Mouse (Mus musculus) midbrain, embryonic 16.5 days (tissue): ENCODE data around the gene Pskh1. TPM values are rescaled to one million over a fixed set of nuclear protein-coding genes. Genes with fewer than 3 reads are reported as not detected.

Experiments used
- ATAC-seq: fragments of 200-750 bp; cut with Nextera tagmentation; 2 replicates; pipeline ENCODE4 v1.8.0; 2017; ENCODE audit warnings: moderate TSS enrichment
- H3K27ac ChIP-seq: fragments of 300-500 bp; sonication (generic); 2 replicates; pipeline ENCODE4 v1.5.1; 2014; ENCODE audit warnings: mild to moderate bottlenecking, low read length, mixed read lengths
- H3K27me3 ChIP-seq: fragments of 300-500 bp; sonication (generic); 2 replicates; pipeline ENCODE4 v1.6.1; 2014; ENCODE audit warnings: low read depth, low read length, mixed read lengths; ENCODE audit not compliant: control insufficient read depth, insufficient read depth
- H3K36me3 ChIP-seq: fragments of 300-500 bp; sonication (generic); 2 replicates; pipeline ENCODE4 v1.6.1; 2014; ENCODE audit warnings: mild to moderate bottlenecking, low read length, moderate library complexity, mixed read lengths; ENCODE audit not compliant: control insufficient read depth, insufficient read depth
- H3K4me1 ChIP-seq: fragments of 300-500 bp; sonication (generic); 2 replicates; pipeline ENCODE4 v1.6.1; 2014; ENCODE audit warnings: mild to moderate bottlenecking, low read length, mixed read lengths; ENCODE audit not compliant: control insufficient read depth, insufficient read depth
- H3K4me2 ChIP-seq: fragments of 300-500 bp; sonication (generic); 2 replicates; pipeline ENCODE4 v1.6.1; 2014; ENCODE audit warnings: mild to moderate bottlenecking, low read length, mixed read lengths
- H3K4me3 ChIP-seq: fragments of 300-500 bp; sonication (generic); 2 replicates; pipeline ENCODE4 v1.5.1; 2014; ENCODE audit warnings: low read depth, mild to moderate bottlenecking, low read length, moderate library complexity, mixed read lengths
- H3K9ac ChIP-seq: fragments of 300-500 bp; sonication (generic); 2 replicates; pipeline ENCODE4 v1.6.1; 2014; ENCODE audit warnings: low read depth, low read length, mixed read lengths
- H3K9me3 ChIP-seq: fragments of 300-500 bp; sonication (generic); replicated peaks from 2 replicates; pipeline ENCODE4 v1.6.1; 2014; ENCODE audit warnings: mild to moderate bottlenecking, low read length, mixed read lengths; ENCODE audit not compliant: control insufficient read depth, poor library complexity, severe bottlenecking
- WGBS: fragments of 180-500 bp; shearing (Covaris S2); extraction: QIAGEN DNeasy Blood & Tissue Kit; methylation state at CpG from one replicate; pipeline ENCODE4 v1.1.7; 2014; 5-methylcytosine and 5-hydroxymethylcytosine counted together
- polyA plus RNA-seq: library from polyadenylated mRNA; unstranded; fragments of >200 nt; fragmentation: Nextera tagmentation; extraction: Ambion mirVana; gene quantifications from 2 replicates; pipeline ENCODE4 v1.2.1, GENCODE M21; 2015

Pskh1 gene
- polyA plus RNA-seq, 1 experiment from 2014 or later: 10.6 TPM

DNA sequence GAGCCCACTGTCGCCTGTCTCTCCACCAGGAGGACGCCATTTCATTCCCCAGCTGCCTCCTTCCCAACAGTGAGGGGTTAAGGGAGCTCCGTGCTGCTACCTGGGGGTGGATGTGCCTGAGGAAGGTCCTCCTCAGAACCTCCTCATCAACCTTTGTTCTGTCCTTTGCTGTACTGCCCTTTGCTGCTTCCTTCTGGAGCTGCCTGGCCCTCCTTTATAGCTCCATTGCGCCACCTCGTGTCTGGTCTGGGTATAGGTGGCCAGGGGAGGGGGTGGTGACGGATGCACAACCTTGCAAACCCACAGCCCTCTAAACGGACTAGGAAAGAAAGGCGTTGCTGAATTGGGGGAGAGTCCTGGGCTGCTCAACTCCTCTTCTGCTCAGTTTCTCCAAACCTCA lies 30.4 kb downstream of the Pskh1 start:
- WGBS: 15% methylated on average over 8 of the region's 8 CpGs
- Histone ChIP-seq H3K27ac (peak overlapping the region; percentile 39), H3K27me3 (no peaks in the 10 kb centered on the region)

DNA sequence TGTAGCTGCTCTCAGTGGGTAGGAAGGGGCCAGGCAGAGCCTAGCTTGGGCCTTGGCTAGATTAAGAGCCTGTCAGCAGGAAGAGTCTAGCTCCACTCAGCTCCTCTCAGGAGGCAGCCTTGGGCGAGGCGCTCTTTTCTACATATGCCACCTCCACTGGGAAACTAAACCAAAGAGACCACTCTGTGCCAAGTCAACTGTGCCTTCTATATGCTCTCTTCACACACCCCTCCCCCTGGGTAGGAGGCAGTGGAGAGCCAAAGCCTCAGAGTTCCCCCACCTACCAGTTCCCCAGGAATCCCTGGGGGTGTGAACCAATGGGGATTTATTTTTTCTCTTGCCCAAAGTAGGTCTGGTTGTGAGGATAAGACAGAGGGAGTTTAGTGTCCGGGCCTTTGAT lies 31.0 kb downstream of the Pskh1 start:
- Histone ChIP-seq H3K27me3 (no peaks in the 10 kb centered on the region), H3K4me3 (no peak overlapping the region), H3K9ac (no peak overlapping the region), H3K36me3 (no peaks in the 10 kb centered on the region; the same call in 1 of the 2 replicates), H3K4me2 (no peak overlapping the region), H3K27ac (no peak overlapping the region), H3K4me1 (peaks cover 7% of the 10 kb centered on the region), H3K9me3 (no peaks in the 10 kb centered on the region)
- peak; percentile 13 for ATAC-seq
- 99% methylated on average over 3 of the region's 3 CpGs for WGBS

More for the DNA sequence above, 30.4 kb downstream of the Pskh1 start:
- no peaks in the 10 kb centered on the region; the same call in 1 of the 2 replicates for H3K36me3 ChIP-seq
- peak; percentile 59 for ATAC-seq
- H3K4me3 ChIP-seq: no peak overlapping the region
- no peaks in the 10 kb centered on the region for H3K9me3 ChIP-seq
- peaks cover under 1% of the 10 kb centered on the region; the same call in 1 of the 2 replicates for H3K4me1 ChIP-seq
- peak overlapping the region; percentile 15; the same call in 1 of the 2 replicates for H3K9ac ChIP-seq
- no peak overlapping the region for H3K4me2 ChIP-seq

- ATAC-seq: no peak
- H3K4me3 ChIP-seq: no peak overlapping the region
- H3K27ac ChIP-seq: no peak overlapping the region
- H3K27me3 ChIP-seq: no peaks in the 10 kb centered on the region
- peaks cover 8% of the 10 kb centered on the region for H3K4me1 ChIP-seq
- no peak overlapping the region for H3K4me2 ChIP-seq
- H3K9me3 ChIP-seq: no peaks in the 10 kb centered on the region
- H3K36me3 ChIP-seq: no peaks in the 10 kb centered on the region; the same call in 1 of the 2 replicates
- no peak overlapping the region for H3K9ac ChIP-seq
- 88% methylated on average over 11 of the region's 11 CpGs for WGBS
Measured at GRCm38 (mm10) chr8:105932525-105932924, 32.3 kb downstream of the Pskh1 start.

- WGBS: 94% methylated on average over 2 of the region's 2 CpGs
- Histone ChIP-seq H3K4me2 (no peak within 1 kb of the TSS), H3K9me3 (no peaks in the 10 kb centered on the region), H3K27ac (no peak within 1 kb of the TSS), H3K9ac (no peak within 1 kb of the TSS), H3K4me1 (peaks cover 14% of the 10 kb centered on the region), H3K27me3 (no peaks in the 10 kb centered on the region), H3K4me3 (no peak within 1 kb of the TSS), H3K36me3 (no peaks in the 10 kb centered on the region)
- no peak for ATAC-seq
Measured at GRCm38 (mm10) chr8:105933762-105934161, 33.5 kb downstream of the Pskh1 start, which contains the start of gene Ctrl. TSS of gene Ctrl (minus strand) at chr8:105933862.

DNA sequence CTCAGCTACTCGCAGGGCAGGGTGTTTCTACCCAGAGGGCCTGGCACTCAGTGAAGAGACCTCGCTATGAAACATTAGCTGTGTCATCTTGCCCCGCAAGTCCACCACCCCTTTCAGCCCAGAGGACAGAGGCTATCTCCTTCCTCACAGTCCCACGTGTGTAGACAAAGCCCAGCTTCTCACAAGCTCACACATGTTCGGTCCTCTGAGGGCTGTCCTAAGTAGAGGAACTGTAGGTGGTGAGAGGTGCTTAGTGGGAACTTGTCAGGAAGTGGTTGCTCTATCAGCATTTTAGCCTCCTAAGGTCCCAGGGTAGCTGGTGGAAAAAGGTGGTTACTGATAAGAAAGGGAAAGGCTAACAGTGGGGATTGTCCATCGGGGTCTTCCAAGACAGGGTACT lies 34.9 kb downstream of the Pskh1 start:
- H3K4me1 ChIP-seq: peaks cover 14% of the 10 kb centered on the region
- H3K9me3 ChIP-seq: no peaks in the 10 kb centered on the region
- no peak overlapping the region for H3K4me2 ChIP-seq
- WGBS: 92% methylated on average over 6 of the region's 6 CpGs
- no peak overlapping the region for H3K4me3 ChIP-seq
- no peak for ATAC-seq
- no peaks in the 10 kb centered on the region for H3K27me3 ChIP-seq
- H3K9ac ChIP-seq: no peak overlapping the region
- H3K36me3 ChIP-seq: no peaks in the 10 kb centered on the region
- no peak overlapping the region for H3K27ac ChIP-seq

DNA sequence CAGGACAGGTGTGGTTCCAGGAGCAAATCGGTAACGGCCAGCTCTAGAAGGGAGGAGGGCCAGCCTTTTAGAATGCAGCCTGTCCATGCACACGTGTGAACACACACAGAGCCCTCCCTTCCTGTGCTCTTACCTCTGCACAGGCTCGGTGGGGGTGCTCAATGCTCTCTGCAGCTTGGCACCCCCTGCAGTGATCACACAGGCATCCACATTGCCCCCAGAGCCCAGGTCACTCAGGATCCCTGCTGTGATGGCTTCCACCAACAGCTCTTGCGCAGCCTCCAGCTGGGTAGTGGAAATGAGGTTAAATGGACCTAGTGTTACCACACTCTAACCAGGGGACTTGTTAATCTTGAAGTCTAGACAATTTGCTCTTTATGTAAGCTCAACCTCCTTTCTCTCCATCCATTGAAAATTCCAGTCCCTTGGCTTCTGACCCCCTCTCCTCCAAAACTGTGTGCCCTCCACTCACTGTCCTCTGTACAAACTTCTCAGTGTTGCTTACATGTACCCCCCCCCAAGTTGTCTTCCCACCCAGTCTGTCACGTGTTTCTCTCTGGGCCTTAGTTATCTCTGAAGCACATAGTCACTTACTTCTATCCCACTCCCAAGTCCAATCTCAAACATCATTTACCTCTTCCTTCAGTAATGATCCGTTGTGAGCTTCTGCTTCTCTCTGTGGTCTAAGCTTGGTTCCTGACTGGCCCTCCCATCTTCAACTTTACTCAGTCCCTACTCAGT lies 35.8 kb downstream of the Pskh1 start:
- 31% methylated on average over 7 of the region's 7 CpGs for WGBS

GRCm38 (mm10) chr8:105936866-105937475 lies 36.7 kb downstream of the Pskh1 start:
- H3K4me2 ChIP-seq: peak overlapping the region; percentile 95
- peak overlapping the region; percentile 92 for H3K27ac ChIP-seq
- ATAC-seq: peak; percentile 90
- 2% methylated on average over 29 of the region's 30 CpGs for WGBS
- no peaks in the 10 kb centered on the region for H3K9me3 ChIP-seq
- peaks cover 14% of the 10 kb centered on the region for H3K4me1 ChIP-seq
- no peaks in the 10 kb centered on the region for H3K27me3 ChIP-seq
- H3K36me3 ChIP-seq: no peaks in the 10 kb centered on the region
- H3K4me3 ChIP-seq: peak overlapping the region; percentile 63
- H3K9ac ChIP-seq: peak overlapping the region; percentile 85

More for the DNA sequence above, 35.8 kb downstream of the Pskh1 start:
- Histone ChIP-seq H3K36me3 (no peaks in the 10 kb centered on the region), H3K9me3 (no peaks in the 10 kb centered on the region), H3K4me2 (peak overlapping the region; percentile 95), H3K27ac (peak overlapping the region; percentile 75), H3K4me3 (peak overlapping the region; percentile 63), H3K27me3 (no peaks in the 10 kb centered on the region), H3K9ac (peak overlapping the region; percentile 85), H3K4me1 (peaks cover 14% of the 10 kb centered on the region)
- ATAC-seq: no peak

DNA sequence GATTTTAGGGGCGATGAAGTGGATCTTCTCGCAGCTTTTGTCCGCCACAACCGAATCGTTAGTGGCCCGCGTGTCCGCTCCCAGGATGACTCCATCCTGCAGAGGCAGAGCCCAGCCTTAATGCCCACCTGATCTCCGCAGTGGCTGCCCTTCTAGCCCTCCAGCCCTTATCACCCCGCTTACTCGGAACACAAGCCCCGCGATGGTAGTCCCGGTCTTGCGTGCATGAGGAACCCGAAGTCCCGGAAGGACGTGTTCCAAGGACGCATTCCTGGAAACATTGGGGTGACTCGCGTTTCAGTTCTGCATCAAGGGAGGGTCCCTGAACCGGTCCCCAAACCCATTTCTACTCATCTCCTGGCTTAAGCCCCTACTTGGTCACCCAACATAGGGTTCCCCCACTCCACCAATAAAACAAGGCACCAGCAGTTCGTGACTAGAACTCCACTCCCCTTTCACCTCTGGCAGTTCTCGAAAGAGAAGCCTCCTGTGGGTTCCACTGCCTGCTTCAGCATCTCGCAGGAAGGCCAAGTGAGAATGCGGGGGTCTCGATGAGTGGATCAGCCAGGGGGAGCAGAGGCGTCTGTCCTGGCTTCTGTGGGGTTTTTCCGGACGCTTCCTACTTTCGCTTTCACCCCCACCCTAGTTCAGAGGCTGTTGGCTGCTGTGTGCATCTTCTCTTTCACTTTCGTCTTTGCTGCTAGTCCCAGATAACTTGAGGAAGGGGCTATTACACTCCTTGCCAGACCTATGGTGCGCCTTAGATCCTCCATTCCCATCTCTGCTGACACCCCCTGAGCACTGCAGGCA lies 37.5 kb downstream of the Pskh1 start:
- 2% methylated on average over 33 of the region's 33 CpGs for WGBS
- Histone ChIP-seq H3K9me3 (no peaks in the 10 kb centered on the region), H3K4me3 (peak overlapping the region; percentile 63), H3K9ac (peak overlapping the region; percentile 85), H3K4me1 (peaks cover 14% of the 10 kb centered on the region), H3K4me2 (peak overlapping the region; percentile 95), H3K27me3 (no peaks in the 10 kb centered on the region), H3K27ac (peak overlapping the region; percentile 92), H3K36me3 (no peaks in the 10 kb centered on the region)
- ATAC-seq: peak; percentile 50
